Mouse (Mus musculus): ENCODE measurements around the gene Sgca.
"Not testable (repeated sequence)": the region's sequence is repeated elsewhere in the genome, so short reads cannot be mapped to it uniquely, and the experiment has no call there.

Gene Sgca

DNA sequence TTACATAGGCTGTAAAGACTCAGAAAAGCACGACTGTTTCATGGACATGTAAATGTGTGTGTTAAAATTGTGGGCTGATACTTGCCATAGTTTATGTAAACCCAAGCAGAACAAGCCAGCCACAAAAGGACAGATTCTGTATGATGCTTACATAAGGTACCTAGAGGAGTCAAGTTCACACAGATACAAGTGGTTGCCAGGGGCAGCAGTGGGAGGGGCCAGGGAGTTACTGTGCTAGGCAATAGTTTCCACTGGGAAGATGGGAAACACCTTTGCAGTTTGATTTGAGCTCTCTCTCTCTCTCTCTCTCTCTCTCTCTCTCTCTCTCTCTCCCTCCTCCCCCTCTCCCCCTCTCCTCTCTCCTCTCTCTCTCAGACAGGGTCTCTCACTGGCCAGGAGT lies 9.0 kb upstream of the Sgca start:
- DNase-seq: no peak

DNA sequence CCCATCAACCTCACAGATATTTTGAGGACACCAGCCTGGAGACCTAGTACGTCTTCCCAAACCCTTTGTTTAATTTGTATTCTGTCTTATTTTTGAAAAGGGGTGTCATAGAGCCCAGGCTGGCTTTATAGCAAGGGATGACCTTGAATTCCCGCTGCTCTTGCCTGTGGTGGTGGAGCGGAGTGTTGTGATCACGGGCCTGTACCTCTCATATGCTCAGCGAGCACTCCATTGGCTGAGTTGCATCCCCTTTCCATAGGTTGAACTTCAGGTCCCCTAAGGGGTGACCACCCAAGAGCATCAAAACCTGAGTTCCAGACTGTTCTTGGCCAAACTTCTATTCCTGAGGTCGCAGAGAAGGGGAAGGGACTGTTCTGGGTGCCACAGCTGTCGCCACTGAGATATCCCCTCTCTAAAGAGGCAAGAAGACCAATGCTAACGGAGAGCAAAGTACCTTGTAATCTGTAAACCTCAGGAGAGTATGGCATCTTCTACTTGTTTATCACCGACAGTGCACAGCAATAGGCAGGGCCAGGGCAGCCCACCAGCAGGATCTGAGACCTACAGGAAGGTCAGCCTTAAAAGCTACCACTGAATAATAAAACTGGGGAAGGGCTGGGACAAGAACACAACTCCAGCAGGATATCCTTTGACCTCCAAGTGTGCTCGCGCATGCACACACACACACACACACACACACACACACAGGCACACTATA lies 3.5 kb upstream of the Sgca start:
- no peak for DNase-seq

DNA sequence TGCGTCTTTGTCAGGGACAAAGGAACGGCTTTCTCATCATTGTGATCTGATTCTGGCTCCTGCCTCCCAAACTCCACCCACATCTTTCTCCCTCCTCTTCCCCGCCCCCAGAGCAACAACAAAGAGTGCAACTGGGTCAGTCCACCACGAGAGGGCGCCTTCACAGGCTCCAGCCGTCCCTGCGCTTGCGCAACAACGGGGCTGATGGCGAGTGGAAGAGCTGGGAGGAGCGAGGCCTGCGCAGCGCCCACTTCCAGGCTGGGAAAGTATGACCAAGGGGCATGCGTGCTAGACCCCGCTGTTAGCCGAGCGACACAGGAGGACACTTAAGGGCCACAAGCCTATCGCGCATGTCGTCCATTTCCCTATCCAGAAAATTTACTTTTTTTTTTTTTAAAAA lies 2.8 kb upstream of the Sgca start:
- DNase-seq: peak; percentile 95

DNA sequence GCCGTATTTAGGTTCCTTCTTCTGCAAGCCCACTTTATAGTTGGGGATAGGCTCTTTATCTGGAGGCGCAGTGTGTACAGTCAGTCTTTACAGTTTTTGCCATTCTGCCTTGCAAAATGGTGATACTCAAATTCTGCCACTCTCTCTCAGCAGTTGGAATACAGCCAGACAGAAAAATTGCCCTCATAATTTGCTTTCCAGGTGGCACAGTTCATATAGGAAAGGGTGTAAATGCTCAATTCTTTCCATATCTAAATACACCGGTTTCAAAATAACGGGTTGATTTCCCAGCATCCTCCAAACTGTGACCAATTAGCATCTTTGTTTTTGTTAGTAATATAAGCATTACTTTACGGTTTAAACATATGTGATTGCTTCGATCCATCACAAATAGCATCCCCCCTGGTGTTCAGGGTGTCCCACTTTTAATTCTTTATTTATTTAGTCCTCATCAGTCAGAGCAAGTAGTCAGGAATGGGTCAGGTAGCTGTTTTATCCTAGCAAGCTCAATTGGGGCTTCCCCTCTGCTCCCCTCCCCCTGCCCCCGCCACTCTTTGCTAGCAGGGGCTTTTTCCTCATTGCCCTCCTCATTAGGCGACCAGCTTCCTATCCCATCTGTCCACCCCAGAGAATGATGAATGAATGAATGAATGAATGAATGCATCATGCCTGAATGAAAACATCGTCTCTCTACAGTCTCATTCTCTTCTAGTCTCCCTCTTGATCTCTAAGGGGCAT lies 2.2 kb upstream of the Sgca start:
- no peak for DNase-seq

DNA sequence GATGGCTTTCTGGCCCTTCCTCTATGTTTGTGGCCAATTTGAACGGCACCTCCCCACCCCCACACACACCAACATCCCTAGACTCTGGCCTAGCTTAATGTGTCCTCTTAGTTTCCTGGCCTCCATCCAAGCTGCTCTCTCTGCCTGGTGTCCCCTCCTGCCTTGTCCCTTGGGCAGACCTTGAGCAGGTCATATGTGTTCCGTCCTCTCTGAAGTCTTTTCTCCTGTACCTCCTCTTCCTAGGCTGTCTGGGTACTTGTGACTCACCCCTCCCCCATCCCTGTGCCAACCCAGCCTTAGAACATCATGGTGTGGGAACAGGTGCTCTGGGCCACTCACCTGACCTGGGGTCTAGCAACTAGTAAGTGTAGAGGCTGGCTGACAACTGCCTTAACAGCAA lies 1.2 kb downstream of the Sgca start:
- DNase-seq: no peak

DNA sequence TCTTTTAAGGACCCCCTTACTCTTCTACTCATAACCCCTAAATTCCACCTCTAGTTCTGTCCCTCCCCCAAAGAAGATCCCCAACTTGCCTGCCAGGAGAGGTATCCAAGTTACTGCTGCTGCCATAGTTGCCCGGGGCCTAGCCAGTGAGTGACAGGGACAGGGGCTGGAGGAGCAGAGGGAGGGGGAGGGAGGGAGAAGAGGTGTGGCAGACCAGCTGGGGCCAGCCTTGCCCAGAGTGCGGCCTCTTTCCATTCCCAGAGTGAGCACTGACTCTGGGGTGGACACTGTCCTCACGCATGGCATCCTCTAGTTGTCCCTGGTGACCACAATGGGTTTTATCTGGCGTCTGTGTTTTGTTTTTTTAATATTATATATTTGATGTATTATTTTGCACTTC lies 2.8 kb downstream of the Sgca start:
- DNase-seq: no peak

DNA sequence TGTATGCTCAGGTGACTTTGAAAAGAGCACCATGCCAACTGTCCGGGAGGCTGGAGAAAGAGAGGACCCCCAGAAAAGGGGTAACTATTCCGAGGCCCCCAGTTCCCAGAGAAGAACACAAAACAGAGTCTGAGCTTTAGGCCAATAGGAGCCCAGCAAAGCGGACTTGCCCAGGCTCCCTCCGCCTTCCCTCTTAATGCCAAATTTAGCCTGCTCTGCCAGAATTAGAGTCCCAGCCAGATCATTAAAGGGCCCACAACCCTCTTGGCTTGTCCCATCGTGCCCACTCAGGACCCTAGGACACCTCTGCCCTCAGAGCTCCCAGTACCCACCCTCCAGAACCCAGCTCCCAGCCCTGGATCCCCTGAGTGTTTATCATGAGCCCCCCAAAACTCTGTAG lies 3.2 kb downstream of the Sgca start:
- no peak for DNase-seq

DNA sequence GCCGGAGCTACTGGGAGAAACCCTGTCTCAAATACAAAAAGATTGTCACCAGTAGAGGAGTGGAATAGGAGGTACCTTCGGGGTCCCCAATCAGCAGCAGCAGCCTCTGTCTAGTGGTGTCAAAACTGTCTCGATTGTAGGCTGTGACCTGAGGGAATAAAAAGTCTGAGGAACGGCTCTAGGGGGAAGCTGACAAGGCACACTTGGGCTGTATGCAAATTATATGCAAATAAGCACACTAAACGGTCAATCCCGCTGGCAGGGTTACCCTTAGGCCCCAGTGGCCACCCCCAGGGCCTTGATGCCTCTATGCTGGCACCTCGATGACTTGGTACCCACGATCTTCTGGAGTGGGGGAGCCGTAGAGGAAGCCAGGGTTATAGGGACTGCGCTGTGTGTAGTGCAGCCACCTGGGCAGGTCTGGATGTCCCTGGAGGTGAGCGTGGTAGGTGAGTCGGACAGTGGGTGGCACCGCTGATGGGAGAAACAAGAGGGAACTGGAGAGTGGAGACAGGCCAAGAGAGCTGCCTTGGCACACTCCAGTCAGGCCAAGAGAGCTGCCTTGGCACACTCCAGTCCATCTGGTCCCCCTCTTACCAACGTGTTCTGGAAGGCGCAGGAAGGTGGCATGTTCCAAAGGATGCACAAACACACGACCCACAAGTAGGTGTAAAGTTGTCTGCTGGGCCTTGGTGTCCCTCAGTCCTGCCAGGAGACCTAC lies 4.1 kb downstream of the Sgca start:
- no peak for DNase-seq

DNA sequence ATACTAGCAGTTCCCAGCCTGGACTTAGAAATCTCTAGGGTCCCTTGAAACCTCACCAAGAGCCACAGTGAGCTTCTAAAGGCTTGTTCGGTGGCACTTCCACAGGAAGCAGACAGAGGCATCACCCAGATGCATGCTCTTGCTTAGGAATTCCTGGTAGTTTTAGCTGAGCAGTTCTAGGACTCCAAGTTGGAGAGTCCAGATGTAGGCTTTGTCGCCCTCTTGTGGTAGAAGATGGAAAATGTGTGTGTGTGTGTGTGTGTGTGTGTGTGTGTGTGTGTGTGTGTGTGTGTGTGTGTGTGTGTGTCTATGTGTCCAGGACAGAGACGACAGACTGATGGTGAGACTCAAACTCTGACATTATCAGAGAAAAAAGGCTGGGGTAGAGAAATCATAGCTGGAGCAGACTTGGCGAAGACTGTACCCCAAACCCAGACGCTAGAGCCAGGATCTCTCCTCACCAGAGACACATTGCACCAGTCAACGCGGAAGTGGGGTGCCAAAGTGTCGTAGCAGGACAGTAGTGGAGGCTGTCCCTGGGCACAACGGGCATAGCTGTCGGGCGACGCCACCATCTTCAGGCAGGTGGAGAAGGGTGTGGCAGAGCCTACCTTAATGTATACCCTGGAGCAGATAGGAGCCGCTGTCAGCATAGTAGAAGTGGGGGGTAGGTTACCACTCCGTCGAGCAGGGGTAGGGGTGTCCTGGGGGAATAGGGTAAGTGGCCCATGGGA lies 5.8 kb downstream of the Sgca start:
- peak; percentile 78 for DNase-seq

DNA sequence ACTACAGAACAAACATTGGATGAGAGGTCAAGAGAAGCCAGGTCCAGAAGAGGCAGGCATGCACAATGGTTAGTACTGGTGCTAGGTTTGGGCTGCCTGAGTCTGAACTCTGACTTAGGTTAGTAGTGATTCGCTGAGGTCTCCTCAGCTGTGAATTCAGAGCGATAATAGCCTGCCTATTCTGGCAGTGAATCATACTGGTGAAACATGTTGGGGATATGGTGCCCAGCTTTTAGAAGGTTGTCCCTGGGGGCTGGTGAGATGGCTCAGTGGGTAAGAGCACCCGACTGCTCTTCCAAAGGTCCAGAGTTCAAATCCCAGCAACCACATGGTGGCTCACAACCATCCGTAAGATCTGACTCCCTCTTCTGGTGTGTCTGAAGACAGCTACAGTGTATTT lies 6.4 kb downstream of the Sgca start:
- DNase-seq: not testable (repeated sequence)

DNA sequence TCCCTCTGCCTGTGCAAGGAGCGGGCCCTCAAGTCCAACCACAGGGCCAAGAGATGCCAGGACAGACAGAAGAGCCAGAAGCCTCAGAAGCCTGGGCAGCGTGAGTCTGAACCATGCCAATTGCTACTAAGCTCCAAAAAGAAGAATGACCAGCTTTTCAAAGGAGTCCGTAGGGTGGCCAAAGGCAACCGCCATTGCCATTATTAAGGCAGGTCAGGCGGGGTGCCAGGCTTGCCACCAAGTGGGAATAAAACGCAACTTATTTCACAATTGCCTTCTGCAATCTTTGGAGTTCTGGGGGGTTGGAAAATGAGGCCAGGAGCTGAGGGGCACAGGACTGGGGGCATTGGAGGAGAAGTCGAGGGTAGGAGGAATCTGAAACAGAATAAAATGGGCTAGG lies 7.9 kb downstream of the Sgca start:
- no peak for DNase-seq

DNA sequence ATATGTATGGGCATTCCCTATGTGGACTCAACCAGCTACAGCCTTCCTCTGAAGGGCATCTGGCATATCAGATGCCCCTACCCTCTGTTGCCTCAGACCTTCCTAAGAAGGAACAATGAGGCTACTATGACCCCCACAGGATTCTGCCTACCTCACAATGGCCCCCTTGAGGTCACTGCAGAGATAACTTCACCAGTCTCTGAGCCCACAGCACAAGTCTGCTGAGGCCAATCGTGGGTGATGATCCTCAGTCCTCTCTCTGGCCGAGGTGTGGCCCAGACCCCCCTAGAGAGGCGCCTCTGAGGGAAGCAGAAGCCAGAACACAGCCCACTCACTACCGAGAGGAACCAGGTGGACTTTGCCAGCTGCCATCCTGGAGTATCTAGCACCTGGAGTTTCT lies 8.7 kb downstream of the Sgca start, which contains the start of gene Hils1:
TSS of gene Hils1 (plus strand) at position 175 of the 400 bp plus-strand sequence.
- DNase-seq: no peak

DNA sequence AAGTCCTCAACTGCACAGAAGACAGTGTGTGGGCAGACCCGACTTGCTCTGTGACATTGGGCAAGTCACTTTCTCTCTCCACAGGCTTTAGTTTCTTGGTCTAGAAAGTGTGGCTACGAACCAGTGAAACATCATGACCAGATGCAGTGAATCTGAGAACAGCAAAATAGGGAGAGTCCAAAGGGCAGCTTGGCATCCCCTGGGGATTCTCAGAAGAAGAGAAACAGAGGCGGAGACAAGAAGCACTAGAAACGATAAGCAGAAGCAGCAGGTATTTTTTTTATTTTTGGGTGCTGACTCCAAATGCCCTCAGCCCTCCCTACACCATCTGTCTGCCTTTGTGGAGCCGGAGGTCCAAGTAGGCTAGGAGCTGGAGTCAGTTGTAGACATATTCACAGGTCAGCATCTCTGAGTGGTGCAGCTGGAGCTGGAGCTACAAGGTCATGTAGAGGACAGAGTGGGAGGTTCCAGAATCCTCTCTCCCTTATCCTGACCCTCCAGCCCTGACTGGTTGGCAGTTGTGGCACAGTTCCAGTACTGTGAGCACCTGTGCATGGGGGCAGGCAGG lies 13.5 kb downstream of the Sgca start:
- DNase-seq: no peak

DNA sequence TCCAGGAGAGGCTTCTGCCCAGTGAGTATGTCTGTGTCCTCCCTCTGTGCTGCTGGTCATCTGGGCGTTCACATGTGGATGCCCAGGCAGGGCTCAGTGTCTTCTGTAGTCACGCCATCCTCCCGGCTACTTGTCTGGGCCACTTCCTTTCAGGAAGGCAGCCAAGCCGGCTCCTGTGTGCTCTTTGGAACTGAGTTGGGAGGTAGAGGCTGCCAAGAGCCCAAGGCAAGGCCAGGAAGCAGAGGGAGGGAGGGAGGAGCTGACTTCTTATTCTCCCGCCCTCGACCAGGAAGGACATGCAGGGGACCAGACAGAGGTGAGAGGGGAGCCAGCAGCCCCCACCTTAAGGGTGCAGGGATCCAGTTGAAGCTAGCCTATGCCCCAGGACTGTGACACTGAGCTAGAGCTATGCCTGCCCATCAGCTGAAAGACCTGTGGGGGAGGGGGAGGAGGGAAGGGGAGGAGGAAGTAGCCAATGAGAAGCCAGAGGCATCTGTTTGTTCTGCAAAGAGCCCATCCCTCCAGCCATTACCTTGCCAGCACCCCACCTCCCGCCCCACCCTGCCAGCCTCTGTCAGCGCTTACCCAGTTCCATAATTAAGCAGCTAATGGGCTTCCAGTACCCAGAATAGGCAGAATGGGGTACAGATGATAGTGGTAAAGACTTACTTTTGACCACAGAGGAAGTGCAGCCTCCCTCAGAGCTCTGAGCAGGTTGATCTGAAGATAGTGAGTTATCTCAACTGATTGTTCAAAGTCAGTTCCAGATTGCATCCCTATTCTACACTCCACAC lies 17.9 kb downstream of the Sgca start:
- peak; percentile 91 for DNase-seq

DNA sequence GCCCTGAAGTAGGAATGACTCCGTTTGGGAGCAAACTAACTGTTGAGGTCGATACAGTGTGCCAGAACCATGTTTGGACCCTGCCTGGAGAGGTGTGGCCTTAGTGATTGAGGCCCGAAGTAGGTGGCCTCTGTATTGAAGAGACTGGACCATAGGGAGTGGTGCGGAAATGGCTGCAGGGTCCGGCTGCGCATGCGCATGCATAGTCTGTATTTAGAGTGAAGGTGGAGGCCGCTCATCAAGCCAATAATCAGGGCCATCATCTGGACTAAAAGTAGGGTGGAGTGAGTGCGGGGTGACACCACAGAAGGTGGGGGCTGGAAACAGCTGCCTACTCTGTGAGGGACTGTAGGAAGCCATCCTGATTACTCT lies 18.4 kb downstream of the Sgca start:
- DNase-seq: peak; percentile 45

DNA sequence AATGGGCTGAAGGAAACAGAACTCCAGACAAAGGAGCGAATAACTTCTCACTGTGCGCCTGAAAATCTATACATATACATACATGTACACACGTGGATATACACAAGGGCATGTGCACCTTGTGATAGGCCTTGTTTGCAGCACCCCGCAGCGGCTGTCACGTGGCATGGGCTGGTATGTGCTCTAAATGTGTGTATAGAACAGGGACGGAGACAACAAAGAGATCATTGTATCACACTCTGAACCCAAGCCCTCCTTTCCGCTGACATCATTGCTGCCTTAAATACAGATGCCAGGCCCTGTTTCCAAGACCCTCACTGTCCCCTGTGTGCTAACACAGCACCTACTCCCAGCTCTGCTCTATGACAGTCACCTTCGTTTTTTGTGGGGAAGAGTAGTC lies 21.0 kb downstream of the Sgca start:
- DNase-seq: no peak

DNA sequence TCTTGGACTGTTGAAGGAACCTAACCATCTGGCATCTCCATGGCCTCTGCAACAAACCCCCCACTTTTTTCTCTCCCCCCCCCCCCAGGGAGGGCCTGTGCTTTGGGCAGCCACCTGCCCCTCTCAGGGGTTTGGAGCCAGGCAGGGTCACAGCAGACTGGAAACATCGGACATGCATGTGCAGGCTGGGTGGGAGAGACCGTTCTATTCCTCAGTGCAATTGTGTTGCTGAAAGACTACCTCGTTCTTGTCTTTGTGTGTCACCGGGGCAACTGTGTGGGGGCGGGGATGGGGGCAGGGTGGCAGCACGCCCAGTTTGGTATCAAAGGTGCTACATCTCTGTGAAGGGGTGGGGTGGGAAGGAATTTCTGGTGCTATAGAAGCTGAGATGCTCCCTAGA lies 24.0 kb downstream of the Sgca start:
- DNase-seq: no peak

DNA sequence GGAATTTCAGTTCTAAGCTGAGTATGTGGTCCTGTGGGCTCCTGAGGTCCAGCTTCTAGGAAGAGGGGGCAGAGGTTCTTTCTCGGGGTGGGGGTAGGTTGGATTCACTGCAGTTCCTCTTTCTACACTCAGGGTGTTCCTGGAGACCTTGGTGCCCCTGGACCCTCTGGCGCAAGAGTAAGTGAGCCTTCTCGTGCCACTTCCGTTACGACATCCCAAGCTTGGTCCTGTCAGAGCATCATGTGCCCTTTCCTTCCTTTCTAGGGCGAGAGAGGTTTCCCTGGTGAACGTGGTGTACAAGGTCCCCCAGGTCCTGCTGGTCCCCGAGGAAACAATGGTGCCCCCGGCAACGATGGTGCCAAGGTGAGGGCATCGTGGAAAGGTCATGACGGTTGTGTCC lies 30.9 kb downstream of the Sgca start:
- no peak for DNase-seq

DNA sequence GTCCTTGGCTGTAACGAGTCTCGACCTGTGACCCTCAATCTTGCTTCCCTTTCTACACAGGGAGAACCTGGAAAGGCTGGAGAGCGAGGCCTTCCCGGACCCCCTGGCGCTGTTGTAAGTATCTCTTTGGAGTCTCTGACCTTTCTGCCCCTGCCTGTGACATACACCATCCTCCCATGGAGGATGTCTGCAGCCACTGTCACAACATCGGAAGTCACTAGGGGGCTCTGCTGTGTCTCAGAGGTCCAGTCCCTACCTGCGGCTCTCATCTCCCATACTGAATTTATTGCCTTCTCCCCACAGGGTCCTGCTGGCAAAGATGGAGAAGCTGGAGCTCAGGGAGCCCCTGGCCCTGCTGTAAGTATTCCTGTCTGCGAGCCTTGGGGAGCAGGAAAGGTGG lies 31.8 kb downstream of the Sgca start:
- DNase-seq: no peak

DNA sequence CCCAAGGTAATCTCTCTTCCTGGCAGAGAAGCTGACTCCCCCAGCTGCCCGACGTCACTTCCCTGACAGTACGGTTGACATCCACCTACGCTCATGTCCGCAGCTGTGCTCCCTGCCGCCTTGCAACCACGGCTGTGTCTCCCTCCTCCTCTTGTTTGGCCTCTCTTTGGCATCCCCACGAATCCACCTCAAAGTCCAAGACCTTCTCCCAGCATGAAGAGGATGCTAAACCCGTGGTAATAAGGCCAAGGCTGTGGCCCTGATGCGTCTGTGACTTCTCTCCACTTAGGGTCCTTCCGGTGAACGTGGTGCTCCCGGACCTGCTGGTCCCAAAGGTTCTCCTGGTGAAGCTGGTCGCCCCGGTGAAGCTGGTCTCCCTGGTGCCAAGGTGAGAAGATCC lies 33.1 kb downstream of the Sgca start:
- DNase-seq: no peak

DNA sequence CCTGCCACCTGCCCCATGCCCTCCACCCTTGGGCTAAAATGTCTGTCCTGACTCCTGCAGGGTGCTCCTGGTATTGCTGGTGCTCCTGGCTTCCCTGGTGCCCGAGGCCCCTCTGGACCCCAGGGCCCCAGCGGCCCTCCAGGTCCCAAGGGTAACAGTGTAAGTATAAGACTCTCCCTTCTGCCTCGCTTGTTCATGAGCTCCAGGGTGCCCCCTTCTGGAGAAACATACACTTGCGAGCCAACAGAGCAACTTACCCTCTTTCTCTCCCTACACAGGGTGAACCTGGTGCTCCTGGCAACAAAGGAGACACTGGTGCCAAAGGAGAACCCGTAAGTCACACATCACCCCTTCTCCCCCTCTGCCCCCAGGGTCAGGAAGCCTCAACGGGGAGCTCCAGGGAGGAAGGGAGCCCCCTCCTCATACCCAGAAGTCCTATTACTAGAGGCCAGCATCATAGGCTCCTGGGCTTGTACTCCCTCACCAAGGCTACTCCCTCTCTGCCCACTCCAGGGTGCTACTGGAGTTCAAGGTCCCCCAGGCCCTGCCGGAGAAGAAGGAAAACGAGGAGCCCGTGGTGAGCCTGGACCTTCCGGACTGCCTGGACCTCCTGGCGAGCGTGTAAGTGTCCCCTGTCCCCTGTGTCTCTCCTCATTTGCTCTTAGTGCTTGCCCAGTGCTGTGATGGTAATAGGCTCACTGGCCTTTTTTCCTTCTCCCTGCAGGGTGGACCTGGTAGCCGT lies 33.7 kb downstream of the Sgca start:
- DNase-seq: peak; percentile 56

All from kidney, adult 9 months (tissue).